Mouse (Mus musculus) forebrain, embryonic 13.5 days (tissue): ENCODE measurements around the gene Eya2. TPM values are rescaled to one million over a fixed set of nuclear protein-coding genes. Genes with fewer than 3 reads are reported as not detected.

Source experiments
- ATAC-seq: fragments of 200-750 bp; cut with Nextera tagmentation; 2 replicates; pipeline ENCODE4 v1.8.0; 2017
- H3K27ac ChIP-seq: fragments of 300-500 bp; sonication (generic); 2 replicates; pipeline ENCODE4 v1.5.1; 2015; ENCODE audit warnings: inconsistent platforms, mild to moderate bottlenecking, moderate library complexity
- H3K27me3 ChIP-seq: fragments of 300-500 bp; sonication (generic); 2 replicates; pipeline ENCODE4 v1.6.1; 2015; ENCODE audit warnings: mild to moderate bottlenecking, inconsistent platforms
- H3K36me3 ChIP-seq: fragments of 300-500 bp; sonication (generic); 2 replicates; pipeline ENCODE4 v1.6.1; 2015; ENCODE audit warnings: mild to moderate bottlenecking, inconsistent platforms; ENCODE audit not compliant: poor library complexity, severe bottlenecking
- H3K4me1 ChIP-seq: fragments of 300-500 bp; sonication (generic); 2 replicates; pipeline ENCODE4 v1.6.1; 2015; ENCODE audit warnings: inconsistent platforms
- H3K4me2 ChIP-seq: fragments of 300-500 bp; sonication (generic); 2 replicates; pipeline ENCODE4 v1.6.1; 2015; ENCODE audit warnings: inconsistent platforms, mild to moderate bottlenecking, moderate library complexity
- H3K4me3 ChIP-seq: fragments of 300-500 bp; sonication (generic); 2 replicates; pipeline ENCODE4 v1.5.1; 2015; ENCODE audit warnings: mild to moderate bottlenecking, inconsistent platforms
- H3K9ac ChIP-seq: fragments of 300-500 bp; sonication (generic); 2 replicates; pipeline ENCODE4 v1.6.1; 2015; ENCODE audit warnings: mild to moderate bottlenecking, inconsistent platforms
- H3K9me3 ChIP-seq: fragments of 300-500 bp; sonication (generic); replicated peaks from 2 replicates; pipeline ENCODE4 v1.6.1; 2016; ENCODE audit warnings: inconsistent platforms
- WGBS: fragments of 180-500 bp; shearing (Covaris S2); methylation state at CpG from one replicate; pipeline ENCODE4 v1.1.7; 2015; 5-methylcytosine and 5-hydroxymethylcytosine counted together
- polyA plus RNA-seq: library from polyadenylated mRNA; unstranded; fragments of >200 nt; fragmentation: Nextera tagmentation; extraction: Ambion mirVana; gene quantifications from 2 replicates; pipeline ENCODE4 v1.2.1, GENCODE M21; 2015

Eya2 gene
- polyA plus RNA-seq, 1 experiment from 2014 or later = 2.5 TPM

DNA sequence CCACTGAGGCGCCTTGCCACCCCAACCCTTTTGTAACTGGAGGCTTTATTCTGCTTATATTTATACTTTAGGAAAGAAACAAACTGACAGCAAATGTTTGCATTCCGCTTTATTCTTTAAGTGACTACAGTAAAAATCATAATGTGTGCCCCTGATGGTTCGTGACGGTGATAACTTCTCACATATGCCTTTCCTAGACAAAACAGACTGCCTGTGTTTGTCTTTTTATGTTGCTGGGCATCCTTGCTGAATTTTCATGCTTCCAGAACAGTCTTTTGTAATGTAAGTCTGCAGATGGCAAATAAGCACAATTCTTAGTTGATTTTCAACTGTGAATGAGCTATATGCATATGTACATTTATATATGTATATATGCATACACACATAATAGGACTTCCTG, 61.7 kb downstream of the Eya2 start:
- Histone ChIP-seq H3K4me1 (peaks cover 26% of the 10 kb centered on the region), H3K9me3 (no peaks in the 10 kb centered on the region), H3K27ac (no peak overlapping the region), H3K36me3 (no peaks in the 10 kb centered on the region), H3K9ac (no peak overlapping the region), H3K4me3 (no peak overlapping the region), H3K4me2 (no peak overlapping the region), H3K27me3 (no peaks in the 10 kb centered on the region)
- WGBS = 75% methylated on average over 4 of the region's 4 CpGs
- no peak for ATAC-seq

DNA sequence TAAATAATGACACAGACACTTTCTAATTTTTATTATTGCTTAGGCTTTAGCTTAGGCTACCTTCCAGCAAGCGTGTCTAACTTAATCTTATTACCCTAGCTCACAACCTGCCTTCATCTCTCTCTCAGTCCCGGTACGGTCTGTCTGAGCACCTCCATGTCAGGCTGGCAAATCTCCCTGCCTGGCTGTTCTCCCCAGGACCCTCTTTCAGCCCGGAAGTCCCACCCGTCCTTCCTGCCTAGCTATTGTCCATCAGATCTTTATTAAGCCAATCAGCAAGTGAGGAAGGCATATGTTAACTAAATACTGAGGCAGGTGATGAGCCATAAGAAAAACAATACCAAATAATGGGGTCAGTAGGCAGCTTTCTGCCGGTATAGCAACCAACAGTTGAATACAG, 62.1 kb downstream of the Eya2 start:
- no peaks in the 10 kb centered on the region for H3K36me3 ChIP-seq
- peaks cover 26% of the 10 kb centered on the region for H3K4me1 ChIP-seq
- H3K4me3 ChIP-seq = no peak overlapping the region
- no peak for ATAC-seq
- no peak overlapping the region for H3K4me2 ChIP-seq
- H3K27me3 ChIP-seq = no peaks in the 10 kb centered on the region
- no peaks in the 10 kb centered on the region for H3K9me3 ChIP-seq
- 60% methylated on average over 6 of the region's 6 CpGs for WGBS
- no peak overlapping the region for H3K27ac ChIP-seq
- H3K9ac ChIP-seq = no peak overlapping the region

DNA sequence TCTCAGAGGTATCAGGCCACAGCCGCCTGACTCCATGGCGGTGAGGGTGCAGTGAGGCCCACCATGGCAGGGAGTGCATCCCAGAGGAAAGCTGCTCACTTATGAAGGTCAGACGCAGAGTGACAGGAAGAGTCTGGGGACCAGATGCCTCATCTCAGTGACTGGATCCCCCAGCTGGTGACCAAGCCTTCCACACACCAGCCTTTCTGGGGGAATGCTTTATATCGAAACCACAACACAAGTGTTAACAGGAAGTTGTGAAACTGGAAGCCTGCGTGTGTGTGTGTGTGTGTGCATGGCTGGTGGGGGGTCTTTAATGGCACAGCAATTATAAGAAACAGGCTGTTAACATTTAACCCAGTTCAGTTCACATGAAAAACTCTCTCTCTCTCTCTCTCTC, 64.7 kb downstream of the Eya2 start:
- H3K36me3 ChIP-seq = no peaks in the 10 kb centered on the region
- no peak for ATAC-seq
- no peak overlapping the region for H3K27ac ChIP-seq
- H3K4me2 ChIP-seq = no peak overlapping the region
- no peaks in the 10 kb centered on the region for H3K27me3 ChIP-seq
- WGBS = 88% methylated on average over 5 of the region's 5 CpGs
- H3K9me3 ChIP-seq = no peaks in the 10 kb centered on the region
- H3K9ac ChIP-seq = no peak overlapping the region
- peaks cover 11% of the 10 kb centered on the region; the same call in 1 of the 2 replicates for H3K4me1 ChIP-seq
- H3K4me3 ChIP-seq = no peak overlapping the region

DNA sequence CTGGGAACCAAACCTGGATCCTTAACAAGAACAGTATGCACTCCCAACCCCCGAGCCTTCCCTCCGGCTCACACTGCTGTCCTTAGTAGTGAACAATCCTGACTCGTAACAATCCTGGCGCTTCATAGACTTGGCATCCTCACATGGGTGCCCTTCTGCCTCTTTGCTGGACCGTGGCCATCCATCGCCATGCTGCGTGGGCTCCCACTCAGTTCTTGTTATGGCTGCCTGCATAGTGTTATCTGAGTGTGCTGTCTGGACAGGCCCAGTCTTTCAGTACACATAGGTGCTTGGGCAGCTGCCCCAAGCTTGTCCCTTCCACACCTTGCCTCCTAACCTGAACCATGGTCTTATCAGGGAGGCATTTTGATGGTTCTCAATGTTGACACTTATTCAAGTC, 68.4 kb downstream of the Eya2 start:
- no peak overlapping the region for H3K4me2 ChIP-seq
- no peak overlapping the region for H3K9ac ChIP-seq
- H3K27me3 ChIP-seq = no peaks in the 10 kb centered on the region
- WGBS = 90% methylated on average over 7 of the region's 7 CpGs
- no peaks in the 10 kb centered on the region for H3K4me1 ChIP-seq
- H3K4me3 ChIP-seq = no peak overlapping the region
- no peak overlapping the region for H3K27ac ChIP-seq
- H3K36me3 ChIP-seq = no peaks in the 10 kb centered on the region
- ATAC-seq = no peak
- no peaks in the 10 kb centered on the region for H3K9me3 ChIP-seq

GRCm38 (mm10) chr2:165664648-165665047, 69.8 kb downstream of the Eya2 start:
- no peak overlapping the region for H3K4me3 ChIP-seq
- H3K27me3 ChIP-seq = no peaks in the 10 kb centered on the region
- 75% methylated on average over 7 of the region's 7 CpGs for WGBS
- H3K27ac ChIP-seq = no peak overlapping the region
- no peak overlapping the region for H3K9ac ChIP-seq
- no peaks in the 10 kb centered on the region for H3K36me3 ChIP-seq
- no peak for ATAC-seq
- H3K4me1 ChIP-seq = no peaks in the 10 kb centered on the region
- no peaks in the 10 kb centered on the region for H3K9me3 ChIP-seq
- no peak overlapping the region for H3K4me2 ChIP-seq

DNA sequence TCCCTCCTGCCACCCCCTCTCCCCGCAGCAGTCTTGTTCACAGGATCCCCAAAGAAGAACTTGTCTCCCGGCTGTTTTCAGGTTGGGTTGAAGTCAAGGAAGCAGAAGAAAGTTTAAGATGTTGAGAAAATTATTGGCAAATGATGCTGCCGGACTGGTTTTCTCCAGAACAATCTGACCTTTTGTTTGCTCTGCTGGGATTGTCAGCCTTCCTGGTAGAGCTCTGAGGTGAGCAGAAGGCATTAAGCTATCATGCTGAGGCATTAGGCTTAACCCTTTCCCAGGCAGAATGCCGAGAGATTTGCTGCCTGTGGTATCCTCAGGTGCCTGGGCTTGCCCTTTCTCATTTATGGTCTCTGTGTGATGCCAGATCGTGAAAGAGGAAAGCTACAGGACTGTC, 70.3 kb downstream of the Eya2 start:
- Histone ChIP-seq H3K9me3 (no peaks in the 10 kb centered on the region), H3K4me3 (no peak overlapping the region), H3K4me1 (no peaks in the 10 kb centered on the region), H3K27ac (no peak overlapping the region), H3K9ac (no peak overlapping the region), H3K27me3 (no peaks in the 10 kb centered on the region), H3K36me3 (no peaks in the 10 kb centered on the region), H3K4me2 (no peak overlapping the region)
- 34% methylated on average over 5 of the region's 5 CpGs for WGBS
- no peak for ATAC-seq

DNA sequence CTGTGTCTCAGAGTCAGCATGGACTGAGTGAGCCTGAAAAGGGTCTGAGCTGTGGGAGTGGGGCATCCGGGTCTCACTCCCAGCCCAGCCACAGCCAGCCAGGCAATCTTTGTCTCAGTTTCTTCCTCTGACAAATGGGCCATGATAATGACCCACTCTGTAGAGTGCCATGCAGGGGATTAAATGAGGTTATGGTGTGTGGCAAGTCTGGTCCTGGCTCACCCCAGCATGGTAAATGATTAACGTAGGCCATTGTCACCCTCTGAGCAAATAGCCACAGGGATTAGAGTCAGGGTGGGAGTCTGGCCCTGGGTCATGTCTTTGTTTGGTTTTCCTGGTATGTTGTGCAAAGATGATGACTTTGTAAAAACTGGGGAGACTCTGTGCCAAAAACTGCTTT, 72.3 kb downstream of the Eya2 start:
- H3K4me2 ChIP-seq = no peak overlapping the region
- H3K27ac ChIP-seq = no peak overlapping the region
- H3K9me3 ChIP-seq = no peaks in the 10 kb centered on the region
- 71% methylated on average over 2 of the region's 2 CpGs for WGBS
- no peaks in the 10 kb centered on the region for H3K4me1 ChIP-seq
- ATAC-seq = no peak
- no peak overlapping the region for H3K4me3 ChIP-seq
- H3K27me3 ChIP-seq = no peaks in the 10 kb centered on the region
- no peaks in the 10 kb centered on the region for H3K36me3 ChIP-seq
- no peak overlapping the region for H3K9ac ChIP-seq

DNA sequence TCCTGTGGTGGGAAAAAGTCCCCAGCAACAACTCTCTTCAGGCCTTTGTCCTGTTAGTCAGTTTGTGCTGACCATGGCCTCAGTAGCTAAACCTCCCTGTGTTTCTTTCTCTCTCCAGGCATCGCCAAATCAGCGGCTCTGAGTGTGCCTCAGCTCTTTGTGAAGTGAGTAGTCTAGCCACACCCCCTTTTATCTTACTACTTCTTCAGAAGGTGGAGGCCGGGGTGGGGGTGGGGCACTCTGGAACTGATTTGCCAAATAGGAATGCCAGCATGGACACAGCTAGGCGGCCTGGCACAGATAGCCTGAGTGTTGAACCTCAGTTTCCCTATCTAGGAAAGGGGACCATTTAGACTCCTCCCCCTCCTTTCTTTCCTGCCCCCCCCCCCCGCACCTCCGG, 87.9 kb downstream of the Eya2 start:
- H3K4me2 ChIP-seq = no peak overlapping the region
- 22% methylated on average over 5 of the region's 6 CpGs for WGBS
- ATAC-seq = no peak

DNA sequence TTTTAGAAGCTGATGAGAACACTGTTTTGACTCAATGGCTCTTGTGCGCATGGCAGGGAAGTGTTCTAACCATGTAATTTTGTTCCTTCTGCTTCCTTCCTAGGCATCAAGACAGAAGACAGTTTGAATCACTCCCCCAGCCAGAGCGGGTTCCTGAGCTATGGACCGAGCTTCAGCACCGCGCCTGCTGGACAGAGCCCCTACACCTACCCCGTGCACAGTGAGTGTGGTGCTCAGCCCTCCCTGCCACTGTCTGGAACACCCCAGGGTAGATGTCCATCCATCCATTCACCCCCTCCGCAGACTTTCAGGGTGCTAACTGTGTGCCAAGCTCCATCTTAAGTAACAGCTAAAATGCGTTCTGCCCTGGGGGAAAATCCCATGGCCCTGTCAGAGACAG, 92.7 kb downstream of the Eya2 start:
- Histone ChIP-seq H3K27me3 (no peaks in the 10 kb centered on the region), H3K9me3 (no peaks in the 10 kb centered on the region), H3K36me3 (no peaks in the 10 kb centered on the region), H3K4me2 (no peak overlapping the region), H3K4me1 (peaks cover 7% of the 10 kb centered on the region), H3K9ac (no peak overlapping the region), H3K4me3 (no peak overlapping the region), H3K27ac (no peak overlapping the region)
- ATAC-seq = no peak
- WGBS = 35% methylated on average over 8 of the region's 8 CpGs

More for the DNA sequence above, 87.9 kb downstream of the Eya2 start:
- no peak overlapping the region for H3K9ac ChIP-seq
- H3K27ac ChIP-seq = no peak overlapping the region
- H3K4me1 ChIP-seq = peaks cover 7% of the 10 kb centered on the region
- H3K4me3 ChIP-seq = no peak overlapping the region
- no peaks in the 10 kb centered on the region for H3K9me3 ChIP-seq
- H3K36me3 ChIP-seq = no peaks in the 10 kb centered on the region
- H3K27me3 ChIP-seq = no peaks in the 10 kb centered on the region

DNA sequence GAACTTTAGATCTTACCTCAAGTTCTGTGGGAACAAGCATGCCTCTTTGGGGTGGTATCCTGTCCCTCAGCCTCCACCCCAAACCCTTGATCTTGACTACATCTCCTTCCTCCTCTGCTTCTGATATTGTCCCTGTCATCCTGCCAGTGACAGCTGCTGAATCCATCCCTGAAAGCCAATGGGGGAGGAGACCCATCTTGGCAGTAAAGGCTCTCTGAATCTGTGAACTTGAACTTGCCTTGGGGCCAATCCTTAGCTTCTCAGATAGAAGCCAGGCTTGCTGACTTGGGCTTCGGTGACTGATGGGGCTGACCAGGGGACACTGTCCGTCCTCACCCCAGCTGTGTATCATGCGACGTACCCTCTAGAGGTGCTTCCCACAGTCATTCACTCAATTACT, 94.1 kb downstream of the Eya2 start:
- ATAC-seq = no peak
- no peak overlapping the region for H3K9ac ChIP-seq
- H3K27me3 ChIP-seq = no peaks in the 10 kb centered on the region
- 96% methylated on average over 4 of the region's 4 CpGs for WGBS
- H3K9me3 ChIP-seq = no peaks in the 10 kb centered on the region
- H3K4me3 ChIP-seq = no peak overlapping the region
- H3K4me2 ChIP-seq = no peak overlapping the region
- H3K4me1 ChIP-seq = 0 out of 2 replicates have a peak, but pooled peaks cover 3% of the 10 kb centered on the region
- no peaks in the 10 kb centered on the region for H3K36me3 ChIP-seq
- no peak overlapping the region for H3K27ac ChIP-seq

- Histone ChIP-seq H3K4me3 (no peak overlapping the region), H3K27me3 (no peaks in the 10 kb centered on the region), H3K36me3 (no peaks in the 10 kb centered on the region), H3K9me3 (no peaks in the 10 kb centered on the region), H3K4me2 (no peak overlapping the region), H3K4me1 (0 out of 2 replicates have a peak, but pooled peaks cover 3% of the 10 kb centered on the region), H3K27ac (no peak overlapping the region), H3K9ac (no peak overlapping the region)
- ATAC-seq = no peak
- 82% methylated on average over 3 of the region's 3 CpGs for WGBS
These were observed 96.2 kb downstream of the Eya2 start for GRCm38 (mm10) chr2:165691016-165691415.

DNA sequence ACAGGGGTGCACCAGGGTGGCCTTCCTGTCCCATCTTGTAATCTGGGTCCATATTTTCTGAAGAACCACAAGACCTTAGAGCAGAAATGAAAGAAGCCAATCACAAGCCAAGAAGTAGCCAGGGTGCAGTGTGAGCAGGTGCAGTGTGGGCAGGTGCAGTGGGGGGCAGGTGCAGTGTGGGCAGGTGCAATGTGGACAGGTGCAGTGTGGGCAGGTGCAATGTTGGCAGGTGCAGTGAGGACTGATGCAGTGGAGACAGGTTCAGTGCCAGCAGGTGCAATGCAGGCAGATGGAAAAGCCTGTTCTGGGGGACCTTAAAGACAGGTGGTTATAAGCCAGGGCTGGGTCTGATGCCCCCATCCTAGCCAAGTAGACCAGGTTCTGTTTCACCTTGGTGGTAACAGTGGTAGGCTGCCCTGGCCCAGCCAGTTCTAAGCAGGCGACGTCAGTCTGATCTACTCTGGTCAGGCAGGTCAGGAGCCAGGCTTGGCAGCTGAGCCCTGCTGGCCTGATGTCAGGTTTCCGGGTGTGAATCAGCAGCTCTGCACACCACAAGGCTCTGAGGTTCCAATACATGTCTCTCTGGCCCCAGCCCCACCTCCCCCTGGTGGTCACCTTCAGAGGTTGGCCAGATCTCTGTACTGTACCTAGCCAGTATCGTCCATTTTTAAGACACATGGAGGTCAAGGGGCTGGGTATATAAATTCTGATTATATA, 98.3 kb downstream of the Eya2 start:
- Histone ChIP-seq H3K36me3 (no peaks in the 10 kb centered on the region), H3K4me1 (0 out of 2 replicates have a peak, but pooled peaks cover 3% of the 10 kb centered on the region), H3K9ac (no peak overlapping the region), H3K27me3 (no peaks in the 10 kb centered on the region), H3K9me3 (no peaks in the 10 kb centered on the region), H3K27ac (no peak overlapping the region), H3K4me3 (no peak overlapping the region), H3K4me2 (no peak overlapping the region)
- ATAC-seq = no peak
- WGBS = 83% methylated on average over 4 of the region's 4 CpGs

- Histone ChIP-seq H3K4me1 (0 out of 2 replicates have a peak, but pooled peaks cover 3% of the 10 kb centered on the region), H3K27ac (no peak overlapping the region), H3K27me3 (no peaks in the 10 kb centered on the region), H3K4me2 (no peak overlapping the region), H3K9me3 (no peaks in the 10 kb centered on the region), H3K4me3 (no peak overlapping the region), H3K9ac (no peak overlapping the region), H3K36me3 (no peaks in the 10 kb centered on the region)
- no peak for ATAC-seq
- 96% methylated on average over 6 of the region's 6 CpGs for WGBS
These were observed 99.9 kb downstream of the Eya2 start for GRCm38 (mm10) chr2:165694767-165695166.
